Mouse (Mus musculus) right cerebral cortex, postnatal 10 days (tissue): Measurements from ENCODE around the gene Cyp4a12b.
A peak's percentile ranks its signal among the peaks of the same experiment; 100 is the strongest.
"Not testable (repeated sequence)": the region's sequence is repeated elsewhere in the genome, so short reads cannot be mapped to it uniquely, and the experiment has no call there.

ENCODE experiments used
- DNase-seq, 2 experiments: peaks; one replicate each; pipeline ENCODE4 v3.0.0; 2021; ENCODE audit warnings: low spot score in 2 of 2

Gene Cyp4a12b

GRCm38 (mm10) chr4:115411324-115411723 is at the start of gene Cyp4a12b:
Gene Cyp4a12b (plus strand): TSS chr4:115411624.
- DNase-seq = not testable (repeated sequence)

- DNase-seq = not testable (repeated sequence)
These were observed 45.8 kb upstream of the Cyp4a12b start for GRCm38 (mm10) chr4:115365624-115366023.

- DNase-seq = not testable (repeated sequence)
These were observed 43.4 kb upstream of the Cyp4a12b start for GRCm38 (mm10) chr4:115368067-115368466.

GRCm38 (mm10) chr4:115396256-115396655 is 15.2 kb upstream of the Cyp4a12b start:
- not testable (repeated sequence) for DNase-seq

- not testable (repeated sequence) for DNase-seq
These were observed 14.5 kb upstream of the Cyp4a12b start for GRCm38 (mm10) chr4:115396950-115397349.

GRCm38 (mm10) chr4:115450577-115451137 is 39.2 kb downstream of the Cyp4a12b start:
- DNase-seq = no peak

GRCm38 (mm10) chr4:115452304-115452703 is 40.9 kb downstream of the Cyp4a12b start, which contains the start of gene Cyp4a30b:
Gene Cyp4a30b (plus strand): TSS chr4:115452604.
- no peak for DNase-seq

GRCm38 (mm10) chr4:115473585-115473984 is 62.2 kb downstream of the Cyp4a12b start:
- DNase-seq = not testable (repeated sequence)

- not testable (repeated sequence) for DNase-seq
These were observed 64.6 kb downstream of the Cyp4a12b start for GRCm38 (mm10) chr4:115476051-115476450.

- peak; percentile 23 to 43 for DNase-seq
These were observed 69.7 kb downstream of the Cyp4a12b start for GRCm38 (mm10) chr4:115481006-115481652.
